Mouse (Mus musculus): ENCODE measurements around the gene Gm3194.
"Not testable (repeated sequence)": the region's sequence is repeated elsewhere in the genome, so short reads cannot be mapped to it uniquely, and the experiment has no call there.

Gene Gm3194

DNA sequence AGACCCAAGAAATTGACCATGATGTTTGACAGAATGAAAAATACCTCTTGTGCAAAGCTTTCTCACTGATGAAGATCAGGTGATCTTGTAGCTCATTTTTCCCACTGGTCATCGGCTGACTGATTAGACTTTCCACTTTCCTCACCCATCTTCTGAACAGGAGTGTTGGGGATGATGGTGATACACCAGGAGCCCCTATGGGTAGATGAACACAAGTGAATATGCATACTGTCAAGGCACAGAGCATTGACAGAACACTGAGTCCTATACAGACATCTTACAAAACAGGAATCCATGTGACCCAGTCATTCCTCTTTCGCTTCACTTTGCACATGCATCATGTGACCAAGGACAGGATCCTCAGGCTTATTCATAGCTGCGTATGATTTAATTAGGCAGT lies at the start of gene Gm3194:
TSS of gene Gm3194 (minus strand) at position 101 of the 400 bp plus-strand sequence.
- not testable (repeated sequence) for DNase-seq

- not testable (repeated sequence) for DNase-seq
Measured at GRCm38 (mm10) chr14:5501374-5501773, 46.1 kb upstream of the Gm3194 start, which contains the start of gene Gm3488. Gene Gm3488, plus strand, starts transcription at chr14:5501674.

DNA sequence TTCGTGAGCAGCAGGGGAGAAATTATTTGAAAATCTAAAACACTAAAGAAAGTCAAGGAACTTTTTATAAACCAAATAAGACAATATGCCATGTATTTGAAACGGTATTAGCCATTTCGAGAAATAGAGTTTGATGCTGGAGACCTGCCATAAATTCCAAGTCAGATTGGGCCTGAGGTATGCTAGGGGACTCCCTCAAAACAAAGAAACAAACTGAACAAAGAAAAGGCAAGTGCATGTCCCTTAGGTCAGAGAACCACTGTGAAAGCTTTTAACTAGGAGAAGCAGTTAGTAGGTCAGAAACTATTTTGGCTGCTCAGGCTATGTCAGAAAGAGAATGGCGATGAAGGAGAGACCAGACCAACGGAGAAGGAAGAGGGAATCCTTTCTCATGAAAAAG lies 28.6 kb upstream of the Gm3194 start, which contains the start of gene Gm3187:
TSS of gene Gm3187 (plus strand) at position 301 of the 400 bp plus-strand sequence.
- not testable (repeated sequence) for DNase-seq

DNA sequence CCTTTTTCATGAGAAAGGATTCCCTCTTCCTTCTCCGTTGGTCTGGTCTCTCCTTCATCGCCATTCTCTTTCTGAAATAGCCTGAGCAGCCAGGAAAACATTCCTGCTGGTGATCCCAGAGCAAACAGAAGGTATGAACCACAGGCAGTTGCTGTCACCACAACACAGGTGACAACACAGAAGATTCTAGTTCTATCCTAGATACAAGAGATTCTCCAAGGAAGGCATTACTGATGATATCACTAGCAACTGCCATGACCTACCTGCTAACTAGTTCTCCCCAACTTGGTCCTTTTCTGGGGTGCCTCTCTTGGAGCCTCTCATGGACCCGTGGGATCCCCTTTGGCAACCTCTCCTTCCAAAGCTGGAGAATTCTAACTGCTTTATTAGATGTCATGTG lies 22.5 kb upstream of the Gm3194 start, which contains the start of gene Gm8246:
TSS of gene Gm8246 (minus strand) at position 101 of the 400 bp plus-strand sequence.
- not testable (repeated sequence) for DNase-seq

DNA sequence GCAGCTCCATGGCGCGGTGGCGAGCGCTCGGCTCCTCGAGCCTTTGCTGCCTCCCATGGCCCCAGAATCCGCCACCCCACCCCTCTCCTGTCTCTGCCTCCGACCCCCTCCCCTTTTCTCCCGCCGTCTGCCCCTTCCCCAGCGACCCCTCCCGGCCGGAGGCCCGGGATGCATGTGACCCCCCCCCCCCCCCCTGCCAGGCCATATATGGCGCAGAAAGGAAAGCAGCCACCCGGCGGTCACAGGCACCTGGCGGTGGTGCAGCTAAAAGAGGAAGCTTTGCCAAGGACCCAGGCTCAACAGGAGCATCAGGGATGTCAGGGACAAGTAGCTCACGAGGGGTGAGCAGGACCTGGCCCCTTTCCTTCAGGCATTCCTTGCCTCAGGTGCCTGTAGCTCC lies 5.2 kb upstream of the Gm3194 start:
- not testable (repeated sequence) for DNase-seq

GRCm38 (mm10) chr14:5388949-5389348 lies 66.3 kb downstream of the Gm3194 start, which contains the start of gene Gm3500:
Gene Gm3500, minus strand, starts transcription at chr14:5389049.
- DNase-seq: not testable (repeated sequence)
